Mouse (Mus musculus) hindbrain, embryonic 13.5 days (tissue): ENCODE measurements around the gene Ppil4. TPM values are rescaled to one million over a fixed set of nuclear protein-coding genes. Genes with fewer than 3 reads are reported as not detected.

Experiments used
- ATAC-seq: fragments of 200-750 bp; cut with Nextera tagmentation; 2 replicates; pipeline ENCODE4 v1.8.0; 2017; ENCODE audit warnings: moderate TSS enrichment; ENCODE audit not compliant: low FRiP score
- H3K27ac ChIP-seq: fragments of 300-500 bp; sonication (generic); 2 replicates; pipeline ENCODE4 v1.5.1; 2015; ENCODE audit warnings: inconsistent platforms, mild to moderate bottlenecking, moderate library complexity
- H3K27me3 ChIP-seq: fragments of 300-500 bp; sonication (generic); 2 replicates; pipeline ENCODE4 v1.6.1; 2015; ENCODE audit warnings: mild to moderate bottlenecking, inconsistent platforms
- H3K36me3 ChIP-seq: fragments of 300-500 bp; sonication (generic); 2 replicates; pipeline ENCODE4 v1.6.1; 2015; ENCODE audit warnings: mild to moderate bottlenecking, inconsistent platforms
- H3K4me1 ChIP-seq: fragments of 300-500 bp; sonication (generic); replicated peaks from 2 replicates; pipeline ENCODE4 v1.6.1; 2015; ENCODE audit warnings: inconsistent platforms
- H3K4me2 ChIP-seq: fragments of 300-500 bp; sonication (generic); 2 replicates; pipeline ENCODE4 v1.6.1; 2015; ENCODE audit warnings: inconsistent platforms, mild to moderate bottlenecking, moderate library complexity
- H3K4me3 ChIP-seq: fragments of 300-500 bp; sonication (generic); 2 replicates; pipeline ENCODE4 v1.5.1; 2015; ENCODE audit warnings: mild to moderate bottlenecking, inconsistent platforms
- H3K9ac ChIP-seq: fragments of 300-500 bp; sonication (generic); 2 replicates; pipeline ENCODE4 v1.6.1; 2015; ENCODE audit warnings: mild to moderate bottlenecking, inconsistent platforms
- H3K9me3 ChIP-seq: fragments of 300-500 bp; sonication (generic); 2 replicates; pipeline ENCODE4 v1.6.1; 2016; ENCODE audit warnings: inconsistent platforms
- WGBS: fragments of 180-500 bp; shearing (Covaris S2); methylation state at CpG from one replicate; pipeline ENCODE4 v1.1.7; 2015; 5-methylcytosine and 5-hydroxymethylcytosine counted together
- polyA plus RNA-seq: library from polyadenylated mRNA; unstranded; fragments of >200 nt; fragmentation: Nextera tagmentation; extraction: Ambion mirVana; gene quantifications from 2 replicates; pipeline ENCODE4 v1.2.1, GENCODE M21; 2015

Gene Ppil4
- polyA plus RNA-seq, 1 experiment from 2014 or later: 49.1 TPM

GRCm38 (mm10) chr10:7792254-7792750 lies 389 bp upstream of the Ppil4 start:
- Histone ChIP-seq H3K27me3 (no peaks in the 10 kb centered on the region), H3K36me3 (peaks cover 29% of the 10 kb centered on the region)
- WGBS: 0% methylated on average over 10 of the region's 10 CpGs

GRCm38 (mm10) chr10:7801258-7801657 lies 8.6 kb downstream of the Ppil4 start:
- H3K36me3 ChIP-seq: peaks cover 84% of the 10 kb centered on the region
- WGBS: 97% methylated on average over 3 of the region's 3 CpGs

More at GRCm38 (mm10) chr10:7792254-7792750, 389 bp upstream of the Ppil4 start:
- peak; percentile 25; the same call in 1 of the 2 replicates for ATAC-seq
- Histone ChIP-seq H3K4me1 (peaks cover 24% of the 10 kb centered on the region), H3K4me3 (peak overlapping the region; percentile 74), H3K27ac (peak overlapping the region; percentile 74), H3K9me3 (no peaks in the 10 kb centered on the region), H3K9ac (peak overlapping the region; percentile 82), H3K4me2 (peak overlapping the region; percentile 61)

GRCm38 (mm10) chr10:7802519-7803140 lies 9.9 kb downstream of the Ppil4 start:
- peaks cover 78% of the 10 kb centered on the region for H3K36me3 ChIP-seq
- no peak overlapping the region for H3K27ac ChIP-seq
- H3K4me1 ChIP-seq: no peaks in the 10 kb centered on the region
- H3K9ac ChIP-seq: no peak overlapping the region
- 94% methylated on average over 2 of the region's 2 CpGs for WGBS
- H3K4me2 ChIP-seq: no peak overlapping the region
- no peak overlapping the region for H3K4me3 ChIP-seq
- H3K27me3 ChIP-seq: no peaks in the 10 kb centered on the region
- no peaks in the 10 kb centered on the region for H3K9me3 ChIP-seq
- ATAC-seq: no peak

More at GRCm38 (mm10) chr10:7801258-7801657, 8.6 kb downstream of the Ppil4 start:
- no peaks in the 10 kb centered on the region for H3K9me3 ChIP-seq
- no peak for ATAC-seq
- no peak overlapping the region for H3K4me2 ChIP-seq
- no peaks in the 10 kb centered on the region for H3K27me3 ChIP-seq
- H3K9ac ChIP-seq: no peak overlapping the region
- no peak overlapping the region for H3K4me3 ChIP-seq
- no peak overlapping the region for H3K27ac ChIP-seq
- no peaks in the 10 kb centered on the region for H3K4me1 ChIP-seq

GRCm38 (mm10) chr10:7809937-7810336 lies 17.2 kb downstream of the Ppil4 start:
- H3K9me3 ChIP-seq: no peaks in the 10 kb centered on the region
- no peak overlapping the region for H3K4me2 ChIP-seq
- WGBS: 52% methylated on average over 2 of the region's 2 CpGs
- peaks cover 64% of the 10 kb centered on the region for H3K36me3 ChIP-seq
- no peaks in the 10 kb centered on the region for H3K4me1 ChIP-seq
- no peaks in the 10 kb centered on the region for H3K27me3 ChIP-seq
- H3K27ac ChIP-seq: no peak overlapping the region
- no peak overlapping the region for H3K4me3 ChIP-seq
- H3K9ac ChIP-seq: no peak overlapping the region
- no peak for ATAC-seq

GRCm38 (mm10) chr10:7816476-7816875 lies 23.8 kb downstream of the Ppil4 start:
- Histone ChIP-seq H3K27me3 (no peaks in the 10 kb centered on the region), H3K9me3 (no peaks in the 10 kb centered on the region), H3K4me1 (no peaks in the 10 kb centered on the region), H3K36me3 (peaks cover 68% of the 10 kb centered on the region), H3K27ac (no peak overlapping the region), H3K9ac (no peak overlapping the region), H3K4me3 (no peak overlapping the region), H3K4me2 (no peak overlapping the region)
- no peak for ATAC-seq
- 89% methylated on average over 2 of the region's 2 CpGs for WGBS

- Histone ChIP-seq H3K4me2 (no peak overlapping the region), H3K9ac (no peak overlapping the region), H3K36me3 (peaks cover 72% of the 10 kb centered on the region), H3K27me3 (no peaks in the 10 kb centered on the region), H3K4me1 (no peaks in the 10 kb centered on the region), H3K27ac (no peak overlapping the region), H3K4me3 (no peak overlapping the region), H3K9me3 (no peaks in the 10 kb centered on the region)
- WGBS: 94% methylated on average over 4 of the region's 4 CpGs
- no peak for ATAC-seq
These were observed 26.0 kb downstream of the Ppil4 start for GRCm38 (mm10) chr10:7818676-7819075.

GRCm38 (mm10) chr10:7819156-7819555 lies 26.5 kb downstream of the Ppil4 start:
- no peak overlapping the region for H3K9ac ChIP-seq
- WGBS: 94% methylated on average over 4 of the region's 4 CpGs
- H3K4me3 ChIP-seq: no peak overlapping the region
- H3K27me3 ChIP-seq: no peaks in the 10 kb centered on the region
- H3K4me1 ChIP-seq: no peaks in the 10 kb centered on the region
- H3K9me3 ChIP-seq: no peaks in the 10 kb centered on the region
- H3K27ac ChIP-seq: no peak overlapping the region
- H3K4me2 ChIP-seq: no peak overlapping the region
- ATAC-seq: no peak
- H3K36me3 ChIP-seq: peaks cover 74% of the 10 kb centered on the region

- Histone ChIP-seq H3K27me3 (no peaks in the 10 kb centered on the region), H3K9me3 (no peaks in the 10 kb centered on the region), H3K4me3 (no peak overlapping the region), H3K9ac (no peak overlapping the region), H3K4me1 (no peaks in the 10 kb centered on the region), H3K4me2 (no peak overlapping the region), H3K36me3 (peaks cover 70% of the 10 kb centered on the region), H3K27ac (no peak overlapping the region)
- no peak for ATAC-seq
- 97% methylated on average over 4 of the region's 4 CpGs for WGBS
These were observed 26.9 kb downstream of the Ppil4 start for GRCm38 (mm10) chr10:7819603-7820002.

GRCm38 (mm10) chr10:7820171-7820570 lies 27.5 kb downstream of the Ppil4 start:
- 95% methylated on average over 5 of the region's 5 CpGs for WGBS
- Histone ChIP-seq H3K36me3 (peaks cover 68% of the 10 kb centered on the region), H3K4me1 (no peaks in the 10 kb centered on the region)

GRCm38 (mm10) chr10:7821981-7822380 lies 29.3 kb downstream of the Ppil4 start:
- Histone ChIP-seq H3K27ac (no peak overlapping the region), H3K4me1 (no peaks in the 10 kb centered on the region), H3K4me2 (no peak overlapping the region), H3K4me3 (no peak overlapping the region), H3K36me3 (peaks cover 63% of the 10 kb centered on the region), H3K9ac (no peak overlapping the region), H3K27me3 (no peaks in the 10 kb centered on the region), H3K9me3 (no peaks in the 10 kb centered on the region)
- 95% methylated on average over 12 of the region's 12 CpGs for WGBS
- ATAC-seq: no peak

More at GRCm38 (mm10) chr10:7820171-7820570, 27.5 kb downstream of the Ppil4 start:
- Histone ChIP-seq H3K9me3 (no peaks in the 10 kb centered on the region), H3K4me2 (no peak overlapping the region), H3K9ac (no peak overlapping the region), H3K4me3 (no peak overlapping the region), H3K27ac (no peak overlapping the region), H3K27me3 (no peaks in the 10 kb centered on the region)
- ATAC-seq: no peak

- Histone ChIP-seq H3K9ac (no peak overlapping the region), H3K9me3 (no peaks in the 10 kb centered on the region), H3K4me2 (no peak overlapping the region), H3K27me3 (no peaks in the 10 kb centered on the region), H3K4me3 (no peak overlapping the region), H3K27ac (no peak overlapping the region), H3K36me3 (peaks cover 45% of the 10 kb centered on the region), H3K4me1 (no peaks in the 10 kb centered on the region)
- no peak for ATAC-seq
- WGBS: 89% methylated on average over 9 of the region's 9 CpGs
These were observed 32.1 kb downstream of the Ppil4 start for GRCm38 (mm10) chr10:7824663-7825280.

GRCm38 (mm10) chr10:7825281-7825665 lies 32.6 kb downstream of the Ppil4 start:
- Histone ChIP-seq H3K9ac (no peak overlapping the region), H3K4me3 (no peak overlapping the region), H3K27ac (no peak overlapping the region), H3K9me3 (no peaks in the 10 kb centered on the region), H3K4me1 (no peaks in the 10 kb centered on the region), H3K36me3 (peaks cover 42% of the 10 kb centered on the region), H3K27me3 (no peaks in the 10 kb centered on the region), H3K4me2 (no peak overlapping the region)
- 93% methylated on average over 4 of the region's 4 CpGs for WGBS
- ATAC-seq: no peak

- Histone ChIP-seq H3K27me3 (no peaks in the 10 kb centered on the region), H3K9ac (no peak overlapping the region), H3K9me3 (no peaks in the 10 kb centered on the region), H3K4me3 (no peak overlapping the region), H3K4me1 (no peaks in the 10 kb centered on the region), H3K36me3 (peaks cover 34% of the 10 kb centered on the region), H3K27ac (no peak overlapping the region), H3K4me2 (no peak overlapping the region)
- 92% methylated on average over 9 of the region's 9 CpGs for WGBS
- ATAC-seq: no peak
These were observed 33.4 kb downstream of the Ppil4 start for GRCm38 (mm10) chr10:7826106-7826505.
